In genomic region chr11:54727327-54727901, GRCm38 (mm10) we compare ENCODE assay signal across 8 mouse cellular contexts.
DNase-seq lines count a peak whose midpoint lies in the region; ATAC-seq and TF ChIP-seq lines count a peak whose summit lies in the region.

No protein-coding gene starts in this region.

- TF ChIP-seq EP300 in stomach, postnatal 0 days (optimal IDR thresholded peaks at IDR 0.05): no peak

- 68% methylated on average over 5 of the region's 5 CpGs for WGBS in midbrain, postnatal 0 days
- WGBS in midbrain, embryonic 11.5 days: 76% methylated on average over 5 of the region's 5 CpGs
- 32% methylated on average over 5 of the region's 5 CpGs for WGBS in heart, embryonic 12.5 days
- 47% methylated on average over 5 of the region's 5 CpGs for WGBS in lung, embryonic 16.5 days
- 59% methylated on average over 5 of the region's 5 CpGs for WGBS in stomach, postnatal 0 days
- 75% methylated on average over 5 of the region's 5 CpGs for WGBS in midbrain, embryonic 13.5 days
- WGBS in cerebellum, adult 2 months: 68% methylated on average over 5 of the region's 5 CpGs
- WGBS in intestine, embryonic 15.5 days: 68% methylated on average over 5 of the region's 5 CpGs

- no peak for DNase-seq in midbrain, postnatal 0 days (ENCODE audit: low spot score)
- DNase-seq in midbrain, embryonic 11.5 days (ENCODE audit: low spot score, missing footprints): no peak
- DNase-seq in stomach, postnatal 0 days (ENCODE audit: low spot score): no peak
- DNase-seq in cerebellum, adult 2 months: no peak

- H3K27ac ChIP-seq in midbrain, postnatal 0 days (ENCODE audit: low read depth, low read length): 0 out of 2 replicates have a peak overlapping the region, but pooled peaks have one; percentile 6
- no peak overlapping the region for H3K27ac ChIP-seq in midbrain, embryonic 11.5 days (ENCODE audit: low read depth, low read length)
- peak overlapping the region; percentile 78 for H3K27ac ChIP-seq in heart, embryonic 12.5 days (ENCODE audit: poor library complexity, severe bottlenecking)
- H3K27ac ChIP-seq in lung, embryonic 16.5 days (ENCODE audit: low read length): peak overlapping the region; percentile 5; the same call in 1 of the 2 replicates
- H3K27ac ChIP-seq in stomach, postnatal 0 days (replicated peaks): no peak overlapping the region
- H3K27ac ChIP-seq in midbrain, embryonic 13.5 days: no peak overlapping the region
- no peak overlapping the region for H3K27ac ChIP-seq in cerebellum, adult 2 months (ENCODE audit: insufficient read depth, low read length)
- H3K27ac ChIP-seq in intestine, embryonic 15.5 days: no peak overlapping the region

- H3K4me2 ChIP-seq in midbrain, postnatal 0 days (ENCODE audit: low read depth, low read length, poor library complexity, severe bottlenecking): no peak overlapping the region
- no peak overlapping the region for H3K4me2 ChIP-seq in midbrain, embryonic 11.5 days
- no peak overlapping the region for H3K4me2 ChIP-seq in heart, embryonic 12.5 days
- no peak overlapping the region for H3K4me2 ChIP-seq in lung, embryonic 16.5 days (ENCODE audit: low read depth, low read length)
- H3K4me2 ChIP-seq in stomach, postnatal 0 days (replicated peaks; ENCODE audit: low read depth): no peak overlapping the region
- H3K4me2 ChIP-seq in midbrain, embryonic 13.5 days (replicated peaks): no peak overlapping the region
- no peak overlapping the region for H3K4me2 ChIP-seq in intestine, embryonic 15.5 days (replicated peaks)

- no peak overlapping the region for H3K9ac ChIP-seq in midbrain, postnatal 0 days (replicated peaks; ENCODE audit: low read length, poor library complexity, severe bottlenecking)
- H3K9ac ChIP-seq in midbrain, embryonic 11.5 days (ENCODE audit: low read length): no peak overlapping the region
- 0 out of 2 replicates have a peak overlapping the region, but pooled peaks have one; percentile 23 for H3K9ac ChIP-seq in heart, embryonic 12.5 days
- no peak overlapping the region for H3K9ac ChIP-seq in lung, embryonic 16.5 days (ENCODE audit: low read length)
- H3K9ac ChIP-seq in stomach, postnatal 0 days (ENCODE audit: low read length): no peak overlapping the region
- no peak overlapping the region for H3K9ac ChIP-seq in midbrain, embryonic 13.5 days (replicated peaks)
- no peak overlapping the region for H3K9ac ChIP-seq in intestine, embryonic 15.5 days

- H3K4me1 ChIP-seq in midbrain, postnatal 0 days (ENCODE audit: insufficient read depth, low read length): no peaks in the 10 kb centered on the region
- H3K4me1 ChIP-seq in midbrain, embryonic 11.5 days (ENCODE audit: control insufficient read depth, insufficient read depth, low read length): no peaks in the 10 kb centered on the region
- peaks cover 39% of the 10 kb centered on the region for H3K4me1 ChIP-seq in heart, embryonic 12.5 days (replicated peaks)
- H3K4me1 ChIP-seq in lung, embryonic 16.5 days (replicated peaks; ENCODE audit: control insufficient read depth, insufficient read depth, low read length): no peaks in the 10 kb centered on the region; the same call in 1 of the 2 replicates
- no peaks in the 10 kb centered on the region for H3K4me1 ChIP-seq in stomach, postnatal 0 days (replicated peaks; ENCODE audit: control insufficient read depth, insufficient read depth)
- H3K4me1 ChIP-seq in midbrain, embryonic 13.5 days (replicated peaks): peaks cover 9% of the 10 kb centered on the region
- H3K4me1 ChIP-seq in cerebellum, adult 2 months (ENCODE audit: control insufficient read depth, insufficient read depth, low read length): peaks cover 8% of the 10 kb centered on the region
- no peaks in the 10 kb centered on the region for H3K4me1 ChIP-seq in intestine, embryonic 15.5 days (replicated peaks)

- TF ChIP-seq POLR2A in cerebellum, adult 2 months (IDR thresholded peaks at IDR 0.05; ENCODE audit: borderline replicate concordance, insufficient read depth, low read length): no peak

- H3K9me3 ChIP-seq in midbrain, postnatal 0 days (ENCODE audit: low read length): no peaks in the 10 kb centered on the region
- H3K9me3 ChIP-seq in midbrain, embryonic 11.5 days (ENCODE audit: control insufficient read depth, low read length): no peaks in the 10 kb centered on the region
- H3K9me3 ChIP-seq in heart, embryonic 12.5 days (replicated peaks): no peaks in the 10 kb centered on the region
- H3K9me3 ChIP-seq in lung, embryonic 16.5 days (ENCODE audit: control insufficient read depth, low read length): no peaks in the 10 kb centered on the region
- no peaks in the 10 kb centered on the region for H3K9me3 ChIP-seq in stomach, postnatal 0 days (ENCODE audit: control insufficient read depth, low read length)
- H3K9me3 ChIP-seq in midbrain, embryonic 13.5 days: no peaks in the 10 kb centered on the region
- H3K9me3 ChIP-seq in intestine, embryonic 15.5 days: no peaks in the 10 kb centered on the region

- H3K27me3 ChIP-seq in midbrain, postnatal 0 days (ENCODE audit: insufficient read depth, low read length): no peaks in the 10 kb centered on the region
- H3K27me3 ChIP-seq in midbrain, embryonic 11.5 days (ENCODE audit: control insufficient read depth, insufficient read depth, low read length): no peaks in the 10 kb centered on the region
- no peaks in the 10 kb centered on the region for H3K27me3 ChIP-seq in heart, embryonic 12.5 days (replicated peaks)
- H3K27me3 ChIP-seq in lung, embryonic 16.5 days (ENCODE audit: control insufficient read depth, insufficient read depth, low read depth, low read length): no peaks in the 10 kb centered on the region
- H3K27me3 ChIP-seq in stomach, postnatal 0 days (ENCODE audit: control insufficient read depth, insufficient read depth, low read length): no peaks in the 10 kb centered on the region
- no peaks in the 10 kb centered on the region for H3K27me3 ChIP-seq in midbrain, embryonic 13.5 days
- no peaks in the 10 kb centered on the region for H3K27me3 ChIP-seq in cerebellum, adult 2 months (ENCODE audit: control insufficient read depth, insufficient read depth, low read length)
- no peaks in the 10 kb centered on the region for H3K27me3 ChIP-seq in intestine, embryonic 15.5 days (replicated peaks)

- no peak overlapping the region for H3K4me3 ChIP-seq in midbrain, postnatal 0 days (ENCODE audit: low read depth, low read length)
- H3K4me3 ChIP-seq in midbrain, embryonic 11.5 days (ENCODE audit: low read depth, low read length): no peak overlapping the region
- no peak overlapping the region for H3K4me3 ChIP-seq in heart, embryonic 12.5 days
- H3K4me3 ChIP-seq in lung, embryonic 16.5 days (ENCODE audit: low read length): no peak overlapping the region
- H3K4me3 ChIP-seq in stomach, postnatal 0 days (ENCODE audit: low read depth, low read length): no peak overlapping the region
- H3K4me3 ChIP-seq in midbrain, embryonic 13.5 days (replicated peaks): no peak overlapping the region
- H3K4me3 ChIP-seq in cerebellum, adult 2 months (replicated peaks; ENCODE audit: insufficient read depth, low read depth, low read length): no peak overlapping the region
- no peak overlapping the region for H3K4me3 ChIP-seq in intestine, embryonic 15.5 days (replicated peaks)

- no peak for TF ChIP-seq CTCF in midbrain, postnatal 0 days (IDR thresholded peaks at IDR 0.05)
- TF ChIP-seq CTCF in stomach, postnatal 0 days (IDR thresholded peaks at IDR 0.05; ENCODE audit: low read depth): peak; percentile 12; the same call in 1 of the 2 replicates
- TF ChIP-seq CTCF in cerebellum, adult 2 months (IDR thresholded peaks at IDR 0.05; ENCODE audit: borderline replicate concordance, insufficient read depth, low read depth, low read length): no peak

- ATAC-seq in midbrain, postnatal 0 days (ENCODE audit: low FRiP score): no peak
- ATAC-seq in midbrain, embryonic 11.5 days (ENCODE audit: low FRiP score): no peak
- ATAC-seq in heart, embryonic 12.5 days (ENCODE audit: insufficient number of reproducible peaks, low FRiP score): no peak
- ATAC-seq in lung, embryonic 16.5 days (ENCODE audit: low read depth): peak; percentile 61
- 0 out of 2 replicates have a peak, but pooled peaks have one; percentile 42 for ATAC-seq in stomach, postnatal 0 days (ENCODE audit: low FRiP score, low TSS enrichment)
- no peak for ATAC-seq in midbrain, embryonic 13.5 days
- no peak for ATAC-seq in intestine, embryonic 15.5 days

- H3K36me3 ChIP-seq in midbrain, postnatal 0 days (ENCODE audit: insufficient read depth, low read length): peaks cover 7% of the 10 kb centered on the region; the same call in 1 of the 2 replicates
- H3K36me3 ChIP-seq in midbrain, embryonic 11.5 days (ENCODE audit: control insufficient read depth, insufficient read depth, low read length): peaks cover 10% of the 10 kb centered on the region
- H3K36me3 ChIP-seq in heart, embryonic 12.5 days: peaks cover 18% of the 10 kb centered on the region; the same call in 1 of the 2 replicates
- peaks cover 2% of the 10 kb centered on the region for H3K36me3 ChIP-seq in lung, embryonic 16.5 days (ENCODE audit: control insufficient read depth, insufficient read depth, low read length)
- H3K36me3 ChIP-seq in stomach, postnatal 0 days (ENCODE audit: control insufficient read depth, insufficient read depth, low read length): no peaks in the 10 kb centered on the region; the same call in 1 of the 2 replicates
- peaks cover 50% of the 10 kb centered on the region for H3K36me3 ChIP-seq in midbrain, embryonic 13.5 days
- peaks cover 5% of the 10 kb centered on the region for H3K36me3 ChIP-seq in intestine, embryonic 15.5 days

Comparison
In these comparisons a context has a peak if more than half of its experiments do, and no peak if none do; other contexts are left out.
1. H3K27ac ChIP-seq: peak in midbrain, postnatal 0 days (single experiment), heart, embryonic 12.5 days (single experiment) and lung, embryonic 16.5 days (single experiment); none in midbrain, embryonic 11.5 days (single experiment), stomach, postnatal 0 days (single experiment), midbrain, embryonic 13.5 days (single experiment), cerebellum, adult 2 months (single experiment) and intestine, embryonic 15.5 days (single experiment).
2. ATAC-seq: peak in lung, embryonic 16.5 days (single experiment) and stomach, postnatal 0 days (single experiment); none in midbrain, postnatal 0 days (single experiment), midbrain, embryonic 11.5 days (single experiment), heart, embryonic 12.5 days (single experiment), midbrain, embryonic 13.5 days (single experiment) and intestine, embryonic 15.5 days (single experiment).